Mouse (Mus musculus): ENCODE data around the gene Atp6v1g3. TPM values are rescaled to one million over a fixed set of nuclear protein-coding genes. Genes with fewer than 3 reads are reported as not detected.
A peak's percentile ranks its signal among the peaks of the same experiment; 100 is the strongest.

Atp6v1g3 gene
- not detected in 2 replicates for polyA plus RNA-seq (2015; fragmentation: Nextera tagmentation; extraction: Ambion mirVana)

- Histone ChIP-seq H3K4me1 (no peaks in the 10 kb centered on the region), H3K9me3 (no peaks in the 10 kb centered on the region), H3K36me3 (replicated peaks) (no peaks in the 10 kb centered on the region), H3K9ac (no peak within 1 kb of the TSS), H3K4me3 (no peak within 1 kb of the TSS), H3K4me2 (no peak within 1 kb of the TSS), H3K27me3 (replicated peaks) (no peaks in the 10 kb centered on the region), H3K27ac (no peak within 1 kb of the TSS)
- ATAC-seq (replicated peaks): no peak
- 92% methylated on average over 2 of the region's 2 CpGs for WGBS
Observed at GRCm38 (mm10) chr1:138273438-138273837, at the start of gene Atp6v1g3. TSS of gene Atp6v1g3 (plus strand) at chr1:138273738.

DNA sequence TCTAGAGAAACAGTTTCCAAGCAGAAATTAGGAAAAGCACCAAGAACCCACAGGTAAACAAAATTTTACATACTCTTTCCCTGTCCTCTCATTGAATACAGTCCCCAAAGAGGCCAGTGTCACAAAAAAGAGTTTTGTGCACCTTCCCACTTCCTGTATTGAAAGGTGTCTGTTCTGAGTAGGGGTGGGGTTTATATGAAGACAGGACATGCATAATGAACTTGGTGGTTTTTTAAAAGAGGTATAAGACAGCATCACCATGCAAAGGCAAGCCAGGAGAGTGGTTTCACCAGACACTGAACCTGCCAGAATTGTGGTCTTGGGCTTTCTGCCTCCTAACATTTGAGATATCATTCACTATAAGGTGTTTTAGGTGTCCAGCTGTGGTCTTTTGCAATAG is 40.5 kb upstream of the Atp6v1g3 start:
- ATAC-seq (replicated peaks): no peak
- Histone ChIP-seq H3K27me3 (replicated peaks) (no peaks in the 10 kb centered on the region), H3K4me1 (no peaks in the 10 kb centered on the region), H3K4me3 (no peak overlapping the region), H3K4me2 (no peak overlapping the region), H3K9ac (no peak overlapping the region), H3K36me3 (replicated peaks) (no peaks in the 10 kb centered on the region), H3K27ac (no peak overlapping the region), H3K9me3 (no peaks in the 10 kb centered on the region)

DNA sequence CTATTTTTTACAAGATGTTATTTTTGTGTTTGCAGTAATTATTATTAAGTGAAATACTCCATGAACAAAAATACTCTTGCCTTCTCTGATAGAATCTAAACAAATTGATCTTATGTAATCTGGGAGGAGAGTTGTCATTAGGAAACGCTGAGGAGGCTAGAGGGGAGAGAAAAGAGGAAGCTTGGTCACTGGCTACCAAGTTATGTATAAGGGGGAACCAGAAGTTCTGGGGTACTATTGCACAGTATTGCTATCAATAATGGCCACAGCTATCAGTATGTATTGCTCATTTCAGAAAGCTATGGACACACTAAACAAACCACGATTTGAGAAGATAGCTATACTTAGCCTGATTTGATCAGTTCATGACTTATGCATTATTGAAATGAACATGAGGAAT is 36.3 kb upstream of the Atp6v1g3 start:
- Histone ChIP-seq H3K4me3 (no peak overlapping the region), H3K36me3 (replicated peaks) (no peaks in the 10 kb centered on the region), H3K9ac (no peak overlapping the region), H3K27ac (no peak overlapping the region), H3K4me2 (no peak overlapping the region), H3K9me3 (no peaks in the 10 kb centered on the region), H3K27me3 (replicated peaks) (no peaks in the 10 kb centered on the region), H3K4me1 (no peaks in the 10 kb centered on the region)
- WGBS: 95% methylated on average over 2 of the region's 2 CpGs
- ATAC-seq (replicated peaks): no peak

GRCm38 (mm10) chr1:138243947-138244346 is 29.6 kb upstream of the Atp6v1g3 start:
- Histone ChIP-seq H3K9me3 (no peaks in the 10 kb centered on the region), H3K27me3 (replicated peaks) (no peaks in the 10 kb centered on the region), H3K9ac (no peak overlapping the region), H3K27ac (no peak overlapping the region), H3K36me3 (replicated peaks) (no peaks in the 10 kb centered on the region), H3K4me1 (no peaks in the 10 kb centered on the region), H3K4me3 (no peak overlapping the region), H3K4me2 (no peak overlapping the region)
- 61% methylated on average over 5 of the region's 5 CpGs for WGBS
- ATAC-seq (replicated peaks): no peak

GRCm38 (mm10) chr1:138244485-138244884 is 29.1 kb upstream of the Atp6v1g3 start:
- Histone ChIP-seq H3K9ac (no peak overlapping the region), H3K4me2 (peak overlapping the region; percentile 14; the same call in 1 of the 2 replicates)

GRCm38 (mm10) chr1:138245103-138245502 is 28.4 kb upstream of the Atp6v1g3 start:
- H3K9ac ChIP-seq: no peak overlapping the region
- WGBS: 75% methylated on average over 4 of the region's 4 CpGs
- H3K27ac ChIP-seq: no peak overlapping the region
- no peak overlapping the region for H3K4me3 ChIP-seq
- no peak overlapping the region for H3K4me2 ChIP-seq
- no peaks in the 10 kb centered on the region for H3K27me3 ChIP-seq (replicated peaks)
- H3K9me3 ChIP-seq: no peaks in the 10 kb centered on the region
- ATAC-seq (replicated peaks): no peak
- H3K4me1 ChIP-seq: no peaks in the 10 kb centered on the region
- no peaks in the 10 kb centered on the region for H3K36me3 ChIP-seq (replicated peaks)

More at GRCm38 (mm10) chr1:138244485-138244884, 29.1 kb upstream of the Atp6v1g3 start:
- Histone ChIP-seq H3K36me3 (replicated peaks) (no peaks in the 10 kb centered on the region), H3K9me3 (no peaks in the 10 kb centered on the region), H3K4me3 (no peak overlapping the region), H3K4me1 (no peaks in the 10 kb centered on the region), H3K27me3 (replicated peaks) (no peaks in the 10 kb centered on the region), H3K27ac (no peak overlapping the region)
- 42% methylated on average over 7 of the region's 7 CpGs for WGBS
- no peak for ATAC-seq (replicated peaks)

DNA sequence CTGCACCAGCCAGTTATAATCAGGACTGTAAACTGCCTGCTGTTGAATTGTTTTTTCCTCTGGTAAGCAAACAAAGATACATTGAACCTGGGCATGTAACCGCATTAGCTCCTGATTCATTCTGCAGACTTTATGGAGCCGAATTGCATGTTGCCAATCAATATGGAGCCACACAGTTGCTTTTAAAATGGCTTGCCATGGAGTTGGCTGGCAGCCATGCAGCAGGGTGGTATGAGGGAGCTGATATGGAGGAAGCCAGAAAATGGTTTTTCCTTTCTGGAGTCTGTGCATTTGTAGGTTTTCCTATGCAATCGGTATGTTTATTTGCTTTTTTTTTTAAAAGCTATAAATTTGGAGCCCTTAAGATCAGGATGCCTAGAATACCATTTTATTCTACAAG is 28.0 kb upstream of the Atp6v1g3 start:
- no peak for ATAC-seq (replicated peaks)
- H3K9me3 ChIP-seq: no peaks in the 10 kb centered on the region
- no peaks in the 10 kb centered on the region for H3K4me1 ChIP-seq
- no peak overlapping the region for H3K27ac ChIP-seq
- WGBS: 80% methylated on average over 3 of the region's 3 CpGs
- no peak overlapping the region for H3K4me3 ChIP-seq
- no peak overlapping the region for H3K4me2 ChIP-seq
- H3K27me3 ChIP-seq (replicated peaks): no peaks in the 10 kb centered on the region
- no peak overlapping the region for H3K9ac ChIP-seq
- H3K36me3 ChIP-seq (replicated peaks): no peaks in the 10 kb centered on the region

DNA sequence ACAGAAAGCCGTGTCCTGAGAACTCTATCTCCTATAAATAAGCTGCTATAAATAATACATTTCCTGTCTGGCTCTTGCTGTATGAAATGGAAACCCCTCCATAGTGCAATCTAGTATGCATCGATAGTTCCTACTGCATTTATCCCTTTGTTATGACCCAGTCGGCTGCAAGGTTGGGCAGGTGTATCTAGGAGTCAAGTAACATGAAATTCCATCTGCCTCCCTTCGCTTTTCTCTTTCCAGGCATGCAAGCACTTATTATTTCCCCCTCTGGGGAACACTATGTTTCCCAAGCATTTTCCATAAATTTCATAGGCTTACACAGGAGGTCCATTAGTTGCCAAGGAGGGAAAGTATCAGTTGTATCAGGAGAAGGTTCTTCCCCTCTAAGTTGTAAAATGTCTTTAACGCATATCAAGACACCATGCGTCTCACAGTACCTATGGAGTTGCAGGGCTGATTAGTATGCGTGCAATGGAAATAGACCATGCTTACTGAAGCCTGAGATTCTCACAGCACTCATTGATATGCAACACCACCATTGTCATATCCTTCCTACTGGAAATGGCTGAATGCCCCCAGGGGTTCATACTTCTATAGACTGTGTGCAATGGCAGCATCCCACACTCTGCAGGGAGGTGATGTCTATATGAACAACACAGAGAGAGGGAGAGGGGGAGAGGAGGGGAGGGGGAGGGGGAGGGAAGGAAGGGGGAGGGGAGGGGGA is 26.9 kb upstream of the Atp6v1g3 start:
- peak; percentile 56; the same call in 1 of the 2 replicates for ATAC-seq (replicated peaks)

GRCm38 (mm10) chr1:138247699-138248483 is 25.6 kb upstream of the Atp6v1g3 start:
- Histone ChIP-seq H3K4me2 (no peak overlapping the region), H3K4me3 (no peak overlapping the region), H3K9me3 (no peaks in the 10 kb centered on the region), H3K4me1 (no peaks in the 10 kb centered on the region), H3K9ac (no peak overlapping the region), H3K27ac (no peak overlapping the region), H3K36me3 (replicated peaks) (no peaks in the 10 kb centered on the region), H3K27me3 (replicated peaks) (no peaks in the 10 kb centered on the region)
- no peak for ATAC-seq (replicated peaks)
- WGBS: 92% methylated on average over 8 of the region's 8 CpGs

More for the DNA sequence above, 26.9 kb upstream of the Atp6v1g3 start:
- Histone ChIP-seq H3K9me3 (no peaks in the 10 kb centered on the region), H3K27ac (no peak overlapping the region), H3K9ac (no peak overlapping the region), H3K4me3 (no peak overlapping the region), H3K4me1 (no peaks in the 10 kb centered on the region), H3K27me3 (replicated peaks) (no peaks in the 10 kb centered on the region), H3K36me3 (replicated peaks) (no peaks in the 10 kb centered on the region), H3K4me2 (no peak overlapping the region)
- whole genome bisulfite sequencing: 64% methylated on average over 7 of the region's 7 CpGs

DNA sequence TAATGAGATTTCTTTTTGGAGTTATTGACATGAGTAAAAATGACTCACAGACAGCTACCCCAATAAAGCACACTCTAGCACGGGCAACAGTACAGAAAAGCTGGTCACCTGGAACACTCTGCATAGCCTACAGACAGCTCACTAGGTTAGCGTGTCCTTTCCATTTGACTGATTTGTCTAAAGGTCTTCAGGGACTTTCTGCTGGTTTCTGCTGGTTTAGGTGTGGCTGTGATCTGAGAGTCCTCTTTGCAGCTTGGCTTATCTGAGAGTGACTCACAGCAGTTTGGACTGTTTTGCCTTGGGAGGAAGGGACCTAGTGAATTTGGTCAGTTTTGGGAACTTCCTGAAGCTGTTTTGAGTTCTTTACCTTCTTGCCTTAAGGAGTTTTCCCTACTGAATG is 24.8 kb upstream of the Atp6v1g3 start:
- no peaks in the 10 kb centered on the region for H3K36me3 ChIP-seq (replicated peaks)
- no peak overlapping the region for H3K9ac ChIP-seq
- ATAC-seq (replicated peaks): no peak
- H3K9me3 ChIP-seq: no peaks in the 10 kb centered on the region
- no peaks in the 10 kb centered on the region for H3K4me1 ChIP-seq
- H3K27me3 ChIP-seq (replicated peaks): no peaks in the 10 kb centered on the region
- 82% methylated on average over 2 of the region's 2 CpGs for WGBS
- no peak overlapping the region for H3K4me3 ChIP-seq
- no peak overlapping the region for H3K27ac ChIP-seq
- H3K4me2 ChIP-seq: no peak overlapping the region

DNA sequence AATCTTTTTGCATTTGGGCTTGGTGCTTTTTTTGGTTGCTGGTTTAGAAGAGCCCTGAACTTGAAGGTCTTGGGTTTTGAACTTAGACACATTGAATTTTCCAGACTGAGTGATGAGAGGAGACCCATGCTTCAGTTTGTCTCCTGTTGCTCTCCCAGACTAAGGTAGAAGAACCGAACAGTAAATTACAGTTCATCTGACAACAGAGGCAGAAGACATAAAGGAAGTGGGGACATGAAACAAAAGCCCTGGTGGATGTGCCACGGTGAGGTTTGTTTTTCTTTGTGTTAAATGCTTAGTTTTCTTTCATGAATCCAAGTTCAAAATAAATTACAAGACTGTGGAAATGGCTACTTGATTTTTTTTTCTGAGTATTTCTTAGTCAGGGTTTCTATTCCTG is 22.6 kb upstream of the Atp6v1g3 start:
- Histone ChIP-seq H3K4me3 (no peak overlapping the region), H3K9me3 (no peaks in the 10 kb centered on the region), H3K27ac (no peak overlapping the region), H3K4me1 (no peaks in the 10 kb centered on the region), H3K36me3 (replicated peaks) (no peaks in the 10 kb centered on the region), H3K4me2 (no peak overlapping the region), H3K27me3 (replicated peaks) (no peaks in the 10 kb centered on the region), H3K9ac (no peak overlapping the region)
- ATAC-seq (replicated peaks): no peak
- 82% methylated on average over 2 of the region's 2 CpGs for WGBS

- no peak overlapping the region for H3K27ac ChIP-seq
- 88% methylated on average over 4 of the region's 4 CpGs for WGBS
- no peaks in the 10 kb centered on the region for H3K4me1 ChIP-seq
- no peaks in the 10 kb centered on the region for H3K27me3 ChIP-seq (replicated peaks)
- no peak overlapping the region for H3K4me3 ChIP-seq
- H3K36me3 ChIP-seq (replicated peaks): no peaks in the 10 kb centered on the region
- no peak overlapping the region for H3K4me2 ChIP-seq
- no peak overlapping the region for H3K9ac ChIP-seq
- H3K9me3 ChIP-seq: no peaks in the 10 kb centered on the region
- no peak for ATAC-seq (replicated peaks)
Observed at GRCm38 (mm10) chr1:138256172-138256789, 17.3 kb upstream of the Atp6v1g3 start.

Measured in midbrain, embryonic 15.5 days (tissue).